Mouse (Mus musculus) liver, adult 2 months (tissue): ENCODE data around the gene Usp48.

ENCODE experiments used
- CTCF ChIP-seq: fragments of 200-500 bp; IDR thresholded peaks from 2 replicates; pipeline ENCODE4 v1.5.1; 2011; ENCODE audit warnings: low read depth, low read length, control low read depth
- POLR2A ChIP-seq: fragments of 200-500 bp; IDR thresholded peaks from 2 replicates; pipeline ENCODE4 v1.6.1; 2011; ENCODE audit warnings: low read length, control low read depth; ENCODE audit not compliant: insufficient read depth; ENCODE audit errors: extremely low read depth

GRCm38 (mm10) chr4:137661547-137661946 lies 68.0 kb downstream of the Usp48 start:
- no peak for TF ChIP-seq CTCF
- TF ChIP-seq POLR2A = no peak
